Mouse (Mus musculus) intestine, postnatal 0 days (tissue): ENCODE data around the gene Zbtb16. TPM values are rescaled to one million over a fixed set of nuclear protein-coding genes. Genes with fewer than 3 reads are reported as not detected.
A peak's percentile ranks its signal among the peaks of the same experiment; 100 is the strongest.

Experiments
- ATAC-seq: fragments of 200-750 bp; cut with Nextera tagmentation; 2 replicates; pipeline ENCODE4 v1.8.0; 2017; ENCODE audit warnings: mild to moderate bottlenecking, moderate TSS enrichment, moderate library complexity
- H3K27ac ChIP-seq: fragments of 300-500 bp; sonication (generic); 2 replicates; pipeline ENCODE4 v1.5.1; 2014; ENCODE audit warnings: mild to moderate bottlenecking, low read depth, low read length, moderate library complexity
- H3K27me3 ChIP-seq: fragments of 300-500 bp; sonication (generic); replicated peaks from 2 replicates; pipeline ENCODE4 v1.6.1; 2014; ENCODE audit warnings: low read length, mixed read lengths; ENCODE audit not compliant: control insufficient read depth, insufficient read depth
- H3K36me3 ChIP-seq: fragments of 300-500 bp; sonication (generic); 2 replicates; pipeline ENCODE4 v1.6.1; 2014; ENCODE audit warnings: mild to moderate bottlenecking, moderate library complexity; ENCODE audit not compliant: control insufficient read depth, insufficient read depth
- H3K4me1 ChIP-seq: fragments of 300-500 bp; sonication (generic); replicated peaks from 2 replicates; pipeline ENCODE4 v1.6.1; 2014; ENCODE audit warnings: antibody characterized with exemption, low read length, mixed read lengths; ENCODE audit not compliant: control insufficient read depth, insufficient read depth
- H3K4me2 ChIP-seq: fragments of 300-500 bp; sonication (generic); replicated peaks from 2 replicates; pipeline ENCODE4 v1.6.1; 2014; ENCODE audit warnings: low read depth, mild to moderate bottlenecking, moderate library complexity
- H3K4me3 ChIP-seq: fragments of 300-500 bp; sonication (generic); 2 replicates; pipeline ENCODE4 v1.5.1; 2014; ENCODE audit warnings: low read depth, low read length
- H3K9ac ChIP-seq: fragments of 300-500 bp; sonication (generic); 2 replicates; pipeline ENCODE4 v1.6.1; 2014; ENCODE audit warnings: mild to moderate bottlenecking, low read depth, low read length
- H3K9me3 ChIP-seq: fragments of 300-500 bp; sonication (generic); 2 replicates; pipeline ENCODE4 v1.6.1; 2016; ENCODE audit warnings: mixed run types; ENCODE audit not compliant: control insufficient read depth
- CTCF ChIP-seq: sonication (generic); IDR thresholded peaks from 2 replicates; pipeline ENCODE4 v1.5.1; 2016; ENCODE audit warnings: low read depth, mild to moderate bottlenecking, control low read depth, antibody characterized with exemption, moderate library complexity
- WGBS: fragments of 180-500 bp; shearing (Covaris S2); extraction: QIAGEN DNeasy Blood & Tissue Kit; methylation state at CpG from one replicate; pipeline ENCODE4 v1.1.7; 2014; 5-methylcytosine and 5-hydroxymethylcytosine counted together
- polyA plus RNA-seq: library from polyadenylated mRNA; unstranded; fragments of >200 nt; fragmentation: Nextera tagmentation; extraction: Ambion mirVana; gene quantifications from 2 replicates; pipeline ENCODE4 v1.2.1, GENCODE M21; 2015

Zbtb16 gene
- polyA plus RNA-seq, 1 experiment from 2014 or later: 0.91 TPM

DNA sequence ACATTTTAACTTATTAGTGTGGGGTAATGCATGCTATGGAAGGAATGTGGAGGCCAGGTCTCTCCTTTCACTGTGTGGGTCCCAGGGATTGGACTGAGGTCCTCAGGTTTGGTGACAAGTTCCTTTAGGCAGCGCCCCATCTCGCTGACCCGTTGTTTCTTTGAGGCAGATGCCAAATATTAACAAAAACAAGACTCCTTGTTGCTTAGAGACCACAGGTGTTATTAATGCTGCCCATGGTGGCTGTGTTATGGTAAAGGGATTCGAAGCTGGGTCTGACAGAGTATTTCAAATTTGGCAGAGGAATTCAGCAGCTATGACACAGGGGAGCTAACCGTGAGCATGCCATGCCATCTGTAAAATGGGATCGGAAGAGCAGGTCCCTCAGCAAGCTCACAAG lies 114.4 kb downstream of the Zbtb16 start:
- Histone ChIP-seq H3K4me1 (peaks cover 10% of the 10 kb centered on the region), H3K4me2 (no peak overlapping the region), H3K36me3 (no peaks in the 10 kb centered on the region), H3K27ac (no peak overlapping the region), H3K9me3 (no peaks in the 10 kb centered on the region), H3K9ac (no peak overlapping the region), H3K27me3 (no peaks in the 10 kb centered on the region), H3K4me3 (no peak overlapping the region)
- no peak for TF ChIP-seq CTCF
- no peak for ATAC-seq
- 94% methylated on average over 6 of the region's 6 CpGs for WGBS

DNA sequence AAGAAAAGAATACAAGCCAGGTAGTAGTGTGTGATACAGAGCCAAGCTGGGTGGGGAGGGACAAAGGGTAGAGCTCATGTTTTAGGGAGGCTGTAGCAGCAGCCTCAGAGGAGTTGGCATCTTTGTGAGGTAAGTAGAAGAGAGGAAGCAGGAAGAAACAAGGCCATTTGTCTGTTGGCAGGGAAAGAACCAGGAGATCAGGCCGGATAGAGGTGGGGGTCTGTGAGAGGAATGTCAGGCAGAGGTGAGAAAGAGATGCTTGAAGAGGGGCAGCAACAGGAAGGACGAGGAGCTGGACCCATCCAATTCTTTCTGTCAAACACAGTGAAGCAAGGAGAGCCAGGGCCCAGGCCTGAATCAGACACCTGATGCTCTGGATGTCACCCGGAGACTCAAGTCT lies 114.8 kb downstream of the Zbtb16 start:
- ATAC-seq: no peak
- H3K4me2 ChIP-seq: no peak overlapping the region
- H3K27ac ChIP-seq: no peak overlapping the region
- no peak overlapping the region for H3K4me3 ChIP-seq
- no peak overlapping the region for H3K9ac ChIP-seq
- H3K9me3 ChIP-seq: no peaks in the 10 kb centered on the region
- peaks cover 10% of the 10 kb centered on the region for H3K4me1 ChIP-seq
- H3K36me3 ChIP-seq: no peaks in the 10 kb centered on the region
- no peak for TF ChIP-seq CTCF
- no peaks in the 10 kb centered on the region for H3K27me3 ChIP-seq
- WGBS: 82% methylated on average over 3 of the region's 3 CpGs

DNA sequence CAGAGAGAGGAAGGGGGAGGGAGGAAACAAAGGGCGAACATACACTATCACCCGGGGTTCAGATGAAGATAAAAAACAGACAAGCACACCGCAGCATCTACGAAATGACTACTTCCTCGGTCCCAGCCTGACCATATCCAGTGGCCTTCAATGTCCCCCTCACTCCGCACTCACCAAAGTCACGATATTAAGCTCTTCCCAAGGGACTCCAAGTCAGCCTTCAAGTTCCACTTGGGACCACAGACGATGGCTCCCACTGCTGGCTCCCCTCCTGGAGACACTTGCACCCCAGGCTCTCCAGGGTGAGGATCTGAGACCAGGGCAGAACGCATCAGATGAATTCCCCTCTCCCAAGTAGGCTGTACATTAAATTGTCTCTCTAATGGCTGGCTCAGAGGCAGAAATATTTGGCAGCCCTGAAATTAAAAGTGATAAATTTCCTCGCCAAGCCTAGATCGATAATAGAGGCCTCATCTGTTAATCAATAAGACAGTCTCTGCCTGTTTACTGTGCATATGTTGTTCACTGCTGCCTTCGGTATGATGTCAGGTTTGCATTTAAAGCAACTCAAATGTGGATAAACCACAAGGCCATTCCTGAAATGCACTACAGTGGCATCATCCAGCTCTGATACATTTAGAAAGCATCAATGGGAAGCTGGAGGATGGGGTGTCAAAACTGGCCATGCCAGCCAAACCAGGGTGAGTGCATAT lies 115.6 kb downstream of the Zbtb16 start:
- TF ChIP-seq CTCF: no peak
- ATAC-seq: no peak

DNA sequence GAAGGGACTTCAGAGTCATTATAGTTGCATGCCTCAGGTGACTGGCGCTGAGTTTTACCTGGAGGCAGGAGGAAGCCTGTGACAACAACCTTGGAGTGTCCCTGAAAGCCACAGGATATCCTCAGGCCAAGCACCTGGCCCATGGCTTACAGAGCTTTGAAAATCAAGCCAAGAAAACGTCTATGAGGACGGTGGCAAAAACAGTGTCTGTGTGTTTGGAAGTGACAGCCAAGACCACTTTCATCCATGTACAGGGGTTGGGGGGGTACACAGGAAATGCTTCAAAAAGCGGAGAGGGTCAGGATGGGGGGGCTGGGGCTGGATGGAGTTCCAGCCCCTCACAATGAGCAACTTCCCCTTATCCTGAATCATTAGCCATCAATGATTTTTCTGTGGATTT lies 116.4 kb downstream of the Zbtb16 start:
- H3K27ac ChIP-seq: no peak overlapping the region
- no peak for ATAC-seq
- 64% methylated on average over 4 of the region's 4 CpGs for WGBS
- no peaks in the 10 kb centered on the region for H3K27me3 ChIP-seq
- no peak overlapping the region for H3K4me3 ChIP-seq
- H3K4me2 ChIP-seq: no peak overlapping the region
- H3K36me3 ChIP-seq: no peaks in the 10 kb centered on the region
- no peaks in the 10 kb centered on the region for H3K9me3 ChIP-seq
- no peak overlapping the region for H3K9ac ChIP-seq
- H3K4me1 ChIP-seq: peaks cover 10% of the 10 kb centered on the region
- TF ChIP-seq CTCF: no peak

More for the DNA sequence above, 115.6 kb downstream of the Zbtb16 start:
- WGBS: 83% methylated on average over 12 of the region's 12 CpGs
- no peaks in the 10 kb centered on the region for H3K27me3 ChIP-seq
- no peaks in the 10 kb centered on the region for H3K9me3 ChIP-seq
- no peak overlapping the region for H3K9ac ChIP-seq
- H3K4me2 ChIP-seq: no peak overlapping the region
- no peak overlapping the region for H3K4me3 ChIP-seq
- H3K4me1 ChIP-seq: peaks cover 10% of the 10 kb centered on the region
- H3K27ac ChIP-seq: no peak overlapping the region
- H3K36me3 ChIP-seq: no peaks in the 10 kb centered on the region

DNA sequence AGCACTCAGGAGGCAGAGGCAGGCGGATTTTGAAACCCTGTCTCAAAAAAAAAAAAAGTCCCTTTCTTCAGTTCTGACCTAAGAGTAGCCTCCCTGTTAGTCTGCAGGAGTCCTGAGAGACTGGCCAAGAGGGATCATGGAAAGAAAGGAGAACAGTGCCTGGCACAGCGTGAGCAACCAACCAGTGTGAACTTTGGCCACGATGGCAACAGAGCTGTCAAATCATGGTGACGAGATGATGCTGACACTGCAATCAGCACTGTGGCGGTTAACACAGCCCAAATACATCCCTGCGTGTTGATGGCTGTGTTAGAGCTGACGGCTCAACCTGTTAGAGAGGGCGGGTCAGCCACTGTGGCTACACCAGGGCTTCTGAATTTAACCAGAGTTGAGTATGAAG lies 119.5 kb downstream of the Zbtb16 start:
- no peaks in the 10 kb centered on the region for H3K36me3 ChIP-seq
- no peak overlapping the region for H3K27ac ChIP-seq
- no peaks in the 10 kb centered on the region for H3K4me1 ChIP-seq
- 72% methylated on average over 8 of the region's 8 CpGs for WGBS
- no peak overlapping the region for H3K4me3 ChIP-seq
- TF ChIP-seq CTCF: no peak
- ATAC-seq: peak; percentile 59
- no peak overlapping the region for H3K9ac ChIP-seq
- H3K9me3 ChIP-seq: no peaks in the 10 kb centered on the region
- no peak overlapping the region for H3K4me2 ChIP-seq
- no peaks in the 10 kb centered on the region for H3K27me3 ChIP-seq

DNA sequence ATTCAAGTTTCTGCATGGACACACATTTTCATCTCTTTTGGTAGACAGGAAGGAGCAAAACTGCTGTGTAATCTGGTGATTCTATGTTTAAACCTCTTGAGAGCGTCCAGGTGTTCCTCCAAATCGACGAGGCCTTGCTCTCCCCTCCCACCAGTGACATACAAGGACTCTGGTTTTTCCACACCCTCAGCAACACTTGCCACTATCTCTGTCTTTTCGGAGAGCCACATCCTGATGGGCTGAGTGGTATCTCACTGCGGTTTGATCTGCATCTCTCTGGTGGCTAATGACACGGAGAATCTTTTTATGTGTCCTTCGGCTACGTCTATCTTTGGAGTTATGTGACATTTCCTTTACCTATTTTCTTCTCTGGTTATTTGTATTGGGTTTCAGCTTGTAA lies 121.0 kb downstream of the Zbtb16 start:
- WGBS: 87% methylated on average over 8 of the region's 8 CpGs
- Histone ChIP-seq H3K27me3 (no peaks in the 10 kb centered on the region), H3K9me3 (no peaks in the 10 kb centered on the region), H3K4me1 (no peaks in the 10 kb centered on the region), H3K4me2 (no peak overlapping the region), H3K27ac (no peak overlapping the region), H3K4me3 (no peak overlapping the region), H3K36me3 (no peaks in the 10 kb centered on the region), H3K9ac (no peak overlapping the region)
- no peak for TF ChIP-seq CTCF
- no peak for ATAC-seq
